Mouse (Mus musculus) lung, postnatal 10 days (tissue): ENCODE results near the gene Scg3.
"Not testable (repeated sequence)": the region's sequence is repeated elsewhere in the genome, so short reads cannot be mapped to it uniquely, and the experiment has no call there.

Source experiments
- DNase-seq: peaks from one replicate; pipeline ENCODE4 v3.0.0; 2021

Scg3 gene

DNA sequence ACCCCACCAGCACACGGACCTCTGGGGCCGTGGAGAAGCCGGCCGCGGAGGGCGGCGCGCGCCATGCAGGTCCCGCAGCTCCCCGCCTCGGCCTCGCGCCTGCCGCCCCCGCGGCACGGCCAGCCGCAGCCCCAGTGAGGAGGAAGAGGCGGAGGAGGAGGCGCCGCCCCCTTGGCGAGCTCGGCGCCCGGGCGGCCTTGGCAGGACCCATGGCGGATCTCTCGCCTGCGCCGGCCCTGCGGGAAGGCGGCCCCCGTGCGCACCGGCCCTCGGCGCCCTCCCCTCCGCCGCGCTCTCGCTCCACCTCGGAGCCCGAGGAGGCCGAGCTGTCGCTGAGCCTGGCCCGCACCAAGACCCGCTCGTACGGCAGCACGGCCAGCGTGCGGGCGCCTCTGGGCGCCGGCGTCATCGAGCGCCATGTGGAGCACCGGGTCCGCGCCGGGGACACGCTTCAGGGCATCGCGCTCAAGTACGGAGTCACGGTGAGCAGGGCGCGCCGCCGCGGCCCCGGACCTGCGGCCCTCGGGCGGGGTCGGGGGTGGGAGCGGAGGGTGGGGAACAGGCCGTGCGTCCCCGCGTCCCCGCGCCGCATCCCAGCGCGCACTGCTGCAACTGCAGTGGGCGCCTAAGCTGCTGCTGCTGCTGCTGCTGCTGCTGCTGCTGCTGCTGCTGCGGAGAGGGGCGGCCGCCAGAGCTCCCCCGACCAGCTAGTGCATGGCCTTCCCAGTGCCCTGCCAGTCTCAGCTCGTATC, 58.1 kb downstream of the Scg3 start, which contains the start of gene Lysmd2:
TSS of gene Lysmd2 (plus strand) at position 186 of the 752 bp plus-strand sequence.
- DNase-seq: peak; percentile 79

DNA sequence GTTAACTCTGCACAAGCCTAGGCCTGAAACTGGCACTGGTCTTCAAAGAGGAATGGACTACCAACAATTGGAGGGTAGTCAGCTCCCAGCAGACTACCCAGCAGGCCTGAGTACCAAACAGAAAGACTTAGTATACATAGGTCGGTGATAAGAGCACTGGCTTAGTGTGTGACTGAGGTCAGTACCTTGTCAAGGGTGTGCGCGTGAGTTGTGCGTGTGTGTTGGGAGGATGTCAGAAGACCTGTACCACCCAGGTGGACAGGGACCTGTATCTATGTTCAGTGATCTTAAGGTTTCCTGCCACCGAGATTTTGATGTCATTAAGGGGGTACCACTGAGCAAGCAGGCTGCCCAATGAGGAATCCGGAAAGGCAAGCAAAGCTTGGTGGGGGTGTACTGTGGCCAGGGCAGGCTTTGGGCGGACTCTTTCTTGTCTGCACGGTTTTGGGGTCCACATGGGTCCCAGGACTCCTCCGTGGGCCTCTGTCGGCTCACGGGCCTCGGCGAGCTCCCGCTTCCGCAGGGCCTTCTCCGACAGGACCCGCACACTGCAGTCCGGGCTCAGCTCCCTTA, 58.8 kb downstream of the Scg3 start:
- DNase-seq: no peak

- no peak for DNase-seq
Measured at GRCm38 (mm10) chr9:75621428-75621827, 62.4 kb downstream of the Scg3 start.

DNA sequence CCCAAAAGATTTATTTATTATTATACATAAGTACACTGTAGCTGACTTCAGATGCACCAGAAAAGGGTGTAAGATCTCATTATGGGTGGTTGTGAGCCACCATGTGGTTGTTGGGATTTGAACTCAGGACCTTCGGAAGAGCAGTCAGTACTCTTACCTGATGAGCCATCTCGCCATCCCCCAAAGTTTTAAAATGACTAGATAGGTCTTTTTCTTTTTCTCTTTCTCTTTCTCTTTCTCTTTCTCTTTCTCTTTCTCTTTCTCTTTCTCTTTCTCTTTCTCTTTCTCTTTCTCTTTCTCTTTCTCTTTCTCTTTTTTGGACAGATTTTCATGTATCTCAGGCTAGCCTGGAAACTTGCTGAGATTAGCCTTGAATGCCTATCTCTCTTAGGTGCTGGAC, 64.1 kb downstream of the Scg3 start:
- not testable (repeated sequence) for DNase-seq

DNA sequence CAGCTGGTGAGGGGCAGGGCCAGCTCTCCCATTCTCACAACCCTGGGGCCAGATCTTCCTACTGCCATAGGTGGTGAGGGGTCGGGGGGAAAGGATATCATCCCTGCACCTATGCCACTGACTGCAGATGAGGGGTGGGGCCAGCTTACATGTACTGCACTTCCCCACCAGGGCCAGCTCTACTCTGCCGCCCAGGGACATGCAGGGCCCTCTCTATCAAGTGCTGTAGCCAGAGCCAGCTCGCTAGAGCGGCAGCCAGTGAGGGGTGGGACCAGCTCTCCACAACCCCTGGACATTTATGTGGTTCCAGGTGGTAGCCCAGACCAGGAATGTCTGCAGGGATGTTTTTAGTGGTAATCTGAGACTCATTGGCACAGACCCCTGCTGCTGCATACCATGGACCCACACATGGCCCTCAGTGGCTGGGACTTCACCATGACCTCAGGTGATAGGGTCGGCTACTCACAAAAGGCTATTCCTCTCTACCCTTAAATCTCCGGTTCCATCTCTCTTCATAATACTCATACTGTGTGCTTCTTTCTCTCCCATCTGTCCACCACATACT, 64.9 kb downstream of the Scg3 start:
- DNase-seq: no peak

GRCm38 (mm10) chr9:75616560-75616959, 67.3 kb downstream of the Scg3 start:
- DNase-seq: no peak

DNA sequence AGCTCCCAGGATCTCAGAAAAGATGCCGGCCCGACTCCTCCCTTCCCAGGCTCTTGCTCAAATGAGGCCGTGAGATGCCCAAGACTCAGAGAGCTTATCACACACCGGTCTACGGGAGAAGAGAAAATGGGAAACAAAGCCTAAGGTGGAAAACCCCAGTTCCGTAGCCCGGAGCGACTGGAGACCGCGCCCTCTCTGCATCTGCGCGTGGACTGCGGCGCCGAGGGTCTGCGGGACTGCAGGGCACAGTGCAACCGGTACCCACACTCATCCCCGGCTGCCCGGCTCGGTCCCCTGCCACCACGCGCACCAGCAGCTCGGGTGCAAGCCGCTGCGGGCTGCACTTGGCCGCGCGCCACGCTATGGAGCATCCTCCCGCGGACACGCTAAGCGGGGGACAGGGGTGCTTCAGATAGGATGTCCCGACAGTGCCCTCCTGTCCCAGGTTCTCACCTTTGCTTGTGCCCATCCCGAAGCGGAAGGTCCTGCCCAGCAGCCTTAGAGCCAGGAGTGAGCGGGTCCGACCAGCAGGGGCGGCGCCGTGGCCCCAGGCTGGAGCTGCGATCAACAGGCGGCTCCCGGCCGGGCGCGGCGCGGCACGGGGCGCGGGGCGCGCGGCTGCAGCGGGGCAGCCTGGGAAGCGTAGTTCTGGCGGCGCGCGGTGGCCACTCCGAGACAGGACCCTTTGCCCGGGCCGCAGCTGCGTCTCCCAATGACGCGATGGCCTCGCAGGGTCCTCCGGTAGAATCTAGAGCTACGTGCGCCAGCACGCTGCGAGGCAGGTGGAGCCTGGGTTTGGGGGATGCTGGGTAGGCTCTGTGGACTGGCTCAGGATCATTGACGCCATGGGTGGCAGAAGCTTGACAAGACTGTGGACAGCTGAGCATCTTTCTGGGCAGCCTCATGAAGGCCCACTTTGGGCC, 73.0 kb downstream of the Scg3 start, which contains the start of gene Tmod2:
TSS of gene Tmod2 (minus strand) at position 755 of the 923 bp plus-strand sequence.
- peak; percentile 59 for DNase-seq

DNA sequence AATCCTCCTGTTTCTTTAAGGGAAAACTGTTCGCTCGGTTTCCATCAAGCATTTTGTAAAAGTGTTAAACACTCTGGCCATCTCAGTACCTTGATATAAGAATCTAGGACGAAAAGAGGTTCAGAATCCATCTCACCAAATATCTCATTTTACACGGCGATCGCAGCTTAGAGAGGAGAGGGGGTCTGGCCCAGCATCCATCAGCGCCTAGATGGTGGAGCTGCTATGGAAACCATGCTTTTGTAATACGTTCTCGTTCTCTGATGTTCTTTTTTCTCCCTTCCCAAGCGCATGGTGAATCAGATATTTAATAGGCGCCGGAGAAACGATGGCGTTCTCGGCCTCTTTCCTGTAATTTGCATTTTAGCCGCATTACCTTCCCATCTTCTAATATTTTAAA, 73.9 kb downstream of the Scg3 start:
- DNase-seq: no peak

DNA sequence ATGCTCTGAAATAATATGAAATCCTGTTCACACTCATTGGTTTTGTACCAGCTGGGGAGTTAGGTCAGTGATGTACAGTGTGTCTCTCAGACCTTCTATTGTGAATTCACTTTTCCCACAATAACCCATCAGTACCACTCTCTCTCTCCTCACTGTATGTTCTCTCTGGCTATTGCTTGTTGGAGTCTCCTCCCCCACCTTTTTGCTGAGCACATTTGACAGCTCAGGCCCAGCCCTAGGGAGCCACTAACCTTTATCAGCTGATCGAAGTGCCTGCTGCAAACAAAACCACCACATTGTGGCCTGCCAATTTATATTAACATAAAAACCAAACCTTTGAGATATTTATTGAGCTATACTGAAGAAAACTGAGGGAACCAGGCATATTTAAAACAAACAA, 74.4 kb downstream of the Scg3 start:
- no peak for DNase-seq

GRCm38 (mm10) chr9:75607496-75607895, 76.4 kb downstream of the Scg3 start:
- DNase-seq: no peak

- no peak for DNase-seq
Measured at GRCm38 (mm10) chr9:75601510-75601909, 82.3 kb downstream of the Scg3 start.

- peak; percentile 48 for DNase-seq
Measured at GRCm38 (mm10) chr9:75600166-75600934, 83.5 kb downstream of the Scg3 start.

- peak; percentile 68 for DNase-seq
Measured at GRCm38 (mm10) chr9:75599191-75599841, 84.5 kb downstream of the Scg3 start.

DNA sequence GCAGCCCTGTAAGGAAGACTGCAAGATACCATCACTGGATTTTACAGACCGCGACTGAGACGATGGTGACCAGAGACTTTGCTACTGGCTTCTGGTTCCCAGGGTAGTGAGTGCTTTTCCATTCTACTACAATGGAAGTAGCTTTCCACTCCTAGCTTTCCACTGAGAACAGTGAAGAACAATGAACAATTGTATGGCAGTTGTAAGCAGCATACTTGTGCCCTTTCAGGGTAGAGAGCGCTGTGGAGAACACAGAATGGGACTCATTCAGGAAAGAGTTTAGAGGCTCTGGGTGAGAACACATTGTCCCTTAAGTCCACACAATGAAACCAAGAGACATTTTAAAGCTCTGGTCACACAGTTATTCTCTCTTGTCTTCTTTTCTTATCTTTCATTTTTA, 86.3 kb downstream of the Scg3 start:
- no peak for DNase-seq

DNA sequence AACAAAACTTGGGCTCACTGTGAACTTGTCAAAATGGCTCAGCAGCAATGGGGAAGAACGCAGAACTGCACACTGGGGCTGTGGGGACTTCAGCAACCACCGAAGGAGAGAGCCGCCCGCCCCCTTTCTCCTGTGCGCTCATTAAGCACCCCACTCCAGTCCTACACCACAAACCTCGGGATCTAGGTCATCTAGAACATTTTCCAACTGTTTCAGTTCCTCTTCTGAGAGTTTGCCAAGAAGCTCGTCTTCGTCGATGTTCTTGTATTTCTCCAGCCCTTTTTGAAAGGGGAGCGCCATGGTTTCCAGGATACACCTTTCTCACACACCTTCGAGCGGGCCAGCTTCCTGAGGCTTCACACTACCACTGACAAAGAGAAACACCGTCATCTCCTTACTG, 86.8 kb downstream of the Scg3 start:
- DNase-seq: no peak

DNA sequence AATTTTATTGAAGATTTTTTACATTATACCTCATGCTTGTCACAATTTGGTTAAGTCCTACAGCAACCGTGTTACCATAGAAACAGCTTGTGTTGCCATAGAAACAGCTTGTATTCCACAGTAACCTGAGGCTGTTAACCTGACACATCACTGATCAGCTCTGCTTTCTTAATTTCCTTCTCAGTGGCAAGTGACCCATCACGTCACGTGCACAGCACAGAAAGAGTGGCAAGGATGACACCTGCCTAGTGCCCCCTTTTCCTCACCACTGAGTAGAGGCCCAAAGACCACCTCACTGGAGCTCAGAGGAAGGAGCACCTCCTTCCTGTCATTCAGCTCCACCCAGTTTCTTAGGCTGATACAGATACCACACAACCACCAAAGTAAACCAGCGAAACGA, 90.4 kb downstream of the Scg3 start:
- DNase-seq: no peak
